Mouse (Mus musculus): ENCODE data around the gene Ikbkg.

DNA sequence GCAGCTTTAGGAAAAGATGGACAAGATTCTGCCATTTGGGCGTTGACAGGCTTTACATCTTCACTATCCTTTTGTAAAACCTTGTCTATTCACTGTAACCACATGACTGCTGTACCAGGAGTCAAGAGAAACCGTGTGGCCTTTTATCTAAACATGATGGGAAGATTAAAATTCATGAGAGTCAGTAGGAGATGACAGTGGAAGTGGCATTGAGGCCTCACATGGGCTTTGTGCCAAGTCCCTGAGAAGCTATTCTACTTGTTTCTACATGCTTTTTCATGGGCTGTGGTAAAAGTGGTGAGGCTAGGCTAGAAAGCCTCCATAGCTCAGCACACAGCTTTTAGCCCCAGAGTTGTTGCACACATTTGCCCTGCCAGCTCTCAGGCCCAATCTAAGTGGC lies 15.2 kb downstream of the Ikbkg start:
- TF ChIP-seq EP300 (IDR thresholded peaks at IDR 0.05; ENCODE audit: low read depth) (no peak), CTCF (IDR thresholded peaks at IDR 0.05; ENCODE audit: low read depth) (no peak)

All from heart, postnatal 0 days (tissue).